Mouse (Mus musculus): ENCODE results near the gene Poc1a.

Gene Poc1a

DNA sequence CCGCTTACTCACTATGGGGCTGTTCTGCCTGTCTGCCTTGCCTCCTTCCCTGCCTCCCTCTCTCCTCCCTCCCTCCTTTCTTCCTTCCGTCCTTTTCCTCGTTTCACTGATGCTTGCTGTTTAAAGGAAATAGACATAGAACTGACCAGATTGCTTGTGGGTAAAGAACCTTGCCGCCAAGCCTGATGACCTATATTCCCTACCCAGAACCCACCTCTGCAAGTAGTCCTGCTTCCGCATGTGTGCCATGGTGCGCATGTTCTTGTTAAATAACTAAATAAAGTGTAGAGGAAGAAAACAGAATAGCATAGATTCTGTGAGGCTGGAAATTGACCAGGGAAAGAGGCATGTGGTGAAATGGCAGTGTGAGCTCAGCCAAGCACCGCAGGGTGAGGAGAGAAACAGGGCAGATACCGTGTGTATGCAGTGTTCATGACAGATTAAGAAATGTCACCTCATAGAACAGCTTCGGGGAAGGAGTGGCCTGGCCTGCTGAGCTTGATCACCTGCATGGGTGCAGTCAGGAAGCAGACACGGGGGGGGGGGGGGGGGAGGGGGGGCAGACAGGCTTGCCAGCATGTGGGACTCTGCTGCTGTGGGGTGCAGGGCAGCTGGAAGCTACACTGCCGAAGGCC is 20.7 kb downstream of the Poc1a start:
- DNase-seq: no peak

DNA sequence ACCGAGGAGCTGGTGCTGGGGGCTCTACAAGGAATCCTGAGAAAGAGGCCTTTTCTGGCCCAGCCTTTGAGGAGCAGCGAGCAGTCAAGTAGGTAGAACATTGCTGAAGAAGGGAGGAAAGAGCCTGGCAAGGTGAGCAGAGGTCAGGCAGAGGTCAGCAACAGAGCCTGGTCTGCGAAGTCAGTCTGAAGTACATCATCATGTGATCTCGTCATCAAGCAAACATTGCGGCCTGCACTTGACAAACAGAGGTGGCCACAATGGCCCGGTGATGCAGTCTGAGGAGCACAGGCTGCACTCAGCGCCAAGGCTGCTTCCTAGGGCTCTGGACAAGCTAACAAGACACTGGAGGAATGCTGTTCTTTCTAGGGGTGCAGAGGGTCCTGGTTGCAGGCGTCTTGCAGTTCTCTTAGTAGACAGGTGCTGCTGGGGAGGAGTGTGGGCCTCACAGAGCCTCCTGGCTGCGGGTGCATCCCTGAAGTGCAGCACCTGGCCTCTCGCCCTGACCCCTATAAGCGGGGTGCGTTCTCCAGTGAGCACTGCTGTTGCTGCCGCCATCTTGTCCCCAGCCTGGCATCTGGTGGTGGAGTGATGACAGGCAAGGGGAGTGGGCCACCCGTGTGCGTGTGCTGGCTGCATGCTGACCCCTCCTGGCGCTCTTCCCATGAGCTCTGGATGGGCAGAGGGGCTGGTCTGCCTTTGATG is 21.7 kb downstream of the Poc1a start:
- DNase-seq: no peak

DNA sequence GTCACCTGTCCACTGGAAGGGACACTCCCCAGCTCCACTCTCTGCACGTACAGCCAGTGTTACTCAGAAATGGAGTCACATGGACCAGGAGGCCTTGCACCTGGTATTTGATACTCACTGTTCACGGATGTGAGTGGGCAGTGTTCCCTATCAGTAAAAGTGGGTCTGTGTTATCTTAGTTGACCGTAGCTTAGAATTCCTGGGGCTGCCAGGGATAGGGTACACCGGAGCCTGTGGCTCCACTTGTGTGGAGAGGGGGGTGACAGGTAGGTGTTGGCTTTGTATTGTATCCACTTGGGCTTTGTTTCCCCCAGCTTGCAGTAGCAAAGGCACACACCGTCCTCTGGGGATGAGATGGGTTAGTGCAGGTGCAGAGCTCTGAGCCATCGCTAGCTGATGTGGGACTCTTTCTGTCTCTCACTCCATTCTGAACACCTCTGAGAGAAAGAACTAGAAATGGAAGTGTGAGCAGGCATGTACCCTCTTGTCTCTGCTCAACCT is 22.6 kb downstream of the Poc1a start:
- DNase-seq: no peak

DNA sequence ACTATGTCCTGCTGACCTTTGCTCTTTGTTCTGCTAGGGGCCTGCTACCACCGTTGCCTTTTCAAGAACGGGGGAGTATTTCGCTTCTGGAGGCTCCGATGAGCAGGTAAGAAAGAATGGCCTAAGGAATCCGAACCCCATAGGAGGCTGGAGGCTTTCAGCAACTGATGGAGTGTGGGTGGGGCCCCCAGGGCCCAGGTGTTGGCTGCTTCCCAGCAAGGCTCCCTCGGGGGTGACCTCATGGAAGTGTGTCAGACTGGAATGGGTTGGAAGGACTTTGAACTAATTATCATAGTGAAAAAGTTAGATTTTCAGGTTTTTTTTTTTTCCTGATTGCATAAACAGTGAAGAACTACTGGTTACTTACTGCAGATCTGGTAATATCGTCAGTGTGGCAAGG is 24.4 kb downstream of the Poc1a start:
- peak; percentile 57 for DNase-seq

DNA sequence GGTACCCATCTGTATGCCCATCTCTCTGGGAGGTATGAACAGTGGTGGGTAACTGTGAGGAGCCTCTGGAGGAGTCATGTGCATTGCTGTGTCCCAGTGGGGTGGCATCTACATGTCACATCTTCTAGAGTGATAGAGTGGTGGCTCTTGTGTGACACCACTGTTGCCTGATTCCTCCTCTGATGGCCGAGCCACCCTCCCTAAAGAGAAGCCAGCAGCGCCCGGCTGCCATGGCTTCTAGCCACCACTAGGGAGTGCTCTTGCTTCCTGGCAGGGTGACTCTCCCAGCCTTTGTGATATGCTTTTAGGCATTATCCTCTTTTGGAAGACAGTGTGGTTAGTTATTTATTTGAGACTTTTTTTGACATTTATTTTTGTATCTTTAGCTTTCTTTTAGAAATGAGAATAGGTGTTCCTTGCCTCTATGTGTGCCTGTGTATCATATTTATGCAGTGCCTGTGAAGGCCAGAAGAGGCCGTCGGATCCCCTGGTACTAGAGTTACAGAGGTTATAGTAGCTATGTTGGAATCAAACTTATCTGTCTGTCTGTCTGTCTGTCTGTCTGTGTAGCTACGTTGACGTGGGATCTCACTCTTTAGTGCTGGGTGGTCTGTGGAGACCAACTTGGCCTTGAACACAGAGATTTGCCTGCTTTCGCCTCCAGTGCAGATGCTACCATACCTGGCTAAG is 25.9 kb downstream of the Poc1a start:
- peak; percentile 84 for DNase-seq

DNA sequence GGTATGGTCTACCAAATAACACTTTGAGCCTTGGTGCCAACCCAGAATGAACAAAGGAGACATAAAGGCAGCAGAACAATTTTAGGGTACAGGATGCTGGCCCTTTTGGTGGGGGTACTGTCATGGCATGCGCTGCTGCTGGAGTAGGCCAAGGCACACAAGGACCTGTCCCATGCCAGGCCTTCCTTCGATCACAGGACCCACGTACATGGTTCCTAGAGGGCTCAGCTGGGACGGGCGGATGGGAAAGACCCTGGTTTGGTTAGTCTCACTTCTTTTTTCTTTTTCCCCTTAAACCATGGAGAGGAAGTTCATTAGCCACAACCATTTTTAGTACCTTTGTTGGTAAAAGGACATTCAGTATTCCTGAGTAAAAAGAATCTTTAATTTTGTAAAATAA is 27.3 kb downstream of the Poc1a start:
- no peak for DNase-seq

DNA sequence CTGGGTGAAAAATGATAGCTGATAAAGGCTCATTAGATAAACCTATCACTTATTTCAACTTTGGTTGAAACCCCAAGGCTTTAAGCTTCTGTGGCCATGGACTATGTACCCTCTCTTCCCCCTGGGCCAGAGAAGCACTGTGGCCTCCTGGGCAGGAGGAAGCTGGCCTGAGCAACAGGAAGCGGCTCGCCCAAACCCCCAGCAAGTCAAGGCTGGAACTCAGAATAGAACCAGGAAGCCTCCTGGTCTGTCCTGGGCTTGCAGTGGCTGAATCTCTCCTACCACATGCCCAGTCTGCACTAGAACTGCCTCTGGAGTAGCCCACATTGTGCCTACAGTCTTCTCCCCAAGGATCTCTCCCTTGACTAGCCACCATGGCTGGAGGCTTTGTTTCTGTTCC is 27.7 kb downstream of the Poc1a start:
- DNase-seq: no peak

DNA sequence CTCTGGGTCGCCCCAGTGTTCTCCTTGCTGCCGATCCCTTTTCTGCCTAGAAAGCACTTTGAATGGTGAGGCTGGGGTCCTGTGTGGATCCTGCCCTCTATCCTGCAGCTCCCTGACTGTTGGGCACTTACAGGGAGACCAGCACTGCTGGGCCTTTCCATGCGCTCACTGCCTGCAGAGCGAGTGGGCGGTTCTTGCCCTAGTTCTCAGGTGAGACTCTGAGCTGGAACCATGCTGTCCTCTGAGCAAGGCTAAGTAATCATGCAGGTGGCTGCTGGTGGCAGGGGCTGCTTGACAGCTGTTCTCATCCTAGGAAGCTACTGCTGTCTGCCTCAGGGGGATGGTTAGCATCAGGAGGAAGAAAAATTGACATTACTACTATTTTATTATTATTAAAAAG is 28.1 kb downstream of the Poc1a start:
- no peak for DNase-seq

DNA sequence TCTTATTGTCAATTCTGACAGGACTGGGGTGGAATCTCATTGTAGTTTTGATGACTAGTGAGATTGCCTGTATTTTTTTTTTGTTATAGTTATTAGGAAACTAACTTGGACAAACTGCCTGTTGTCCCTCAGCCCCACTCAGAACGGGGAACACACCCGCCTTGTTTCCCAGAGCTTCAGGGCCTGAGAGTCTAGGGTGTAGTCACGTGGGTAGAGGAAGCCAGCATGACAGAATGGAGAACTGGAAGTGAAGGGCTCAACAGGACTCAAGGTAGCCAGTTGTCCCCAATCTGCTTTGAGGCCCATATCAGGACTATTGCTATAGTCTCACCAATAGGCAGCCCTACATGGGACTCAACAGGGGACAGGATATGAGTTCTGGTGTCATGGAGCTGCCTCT is 29.0 kb downstream of the Poc1a start:
- DNase-seq: no peak

DNA sequence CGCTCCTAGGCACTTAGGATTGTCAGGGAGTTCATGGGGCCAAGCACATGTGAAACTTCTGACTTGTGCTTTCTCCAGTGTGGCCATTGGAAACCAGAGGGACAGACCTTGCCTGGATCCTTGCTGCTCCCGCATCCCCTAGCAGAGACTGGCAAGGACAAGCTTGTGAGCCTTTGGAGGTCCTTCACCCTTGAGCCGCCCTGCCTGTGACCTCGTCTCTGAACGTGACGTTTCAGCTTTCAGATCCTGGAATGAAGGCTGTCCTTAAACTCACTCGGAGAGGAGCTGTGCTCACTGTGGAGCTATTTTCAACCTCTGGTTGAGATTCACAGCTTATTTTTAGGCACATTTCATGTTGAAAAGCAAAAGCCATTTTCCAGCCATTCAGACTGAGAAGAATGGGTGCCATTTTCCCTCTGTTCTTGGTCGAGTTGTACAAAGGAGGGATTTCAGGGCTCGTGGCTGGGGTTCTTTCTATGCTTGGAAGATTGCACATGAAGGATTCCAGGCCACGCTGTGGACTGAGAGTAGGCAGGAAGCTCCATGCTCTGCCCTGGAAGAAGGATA is 30.8 kb downstream of the Poc1a start:
- DNase-seq: no peak

DNA sequence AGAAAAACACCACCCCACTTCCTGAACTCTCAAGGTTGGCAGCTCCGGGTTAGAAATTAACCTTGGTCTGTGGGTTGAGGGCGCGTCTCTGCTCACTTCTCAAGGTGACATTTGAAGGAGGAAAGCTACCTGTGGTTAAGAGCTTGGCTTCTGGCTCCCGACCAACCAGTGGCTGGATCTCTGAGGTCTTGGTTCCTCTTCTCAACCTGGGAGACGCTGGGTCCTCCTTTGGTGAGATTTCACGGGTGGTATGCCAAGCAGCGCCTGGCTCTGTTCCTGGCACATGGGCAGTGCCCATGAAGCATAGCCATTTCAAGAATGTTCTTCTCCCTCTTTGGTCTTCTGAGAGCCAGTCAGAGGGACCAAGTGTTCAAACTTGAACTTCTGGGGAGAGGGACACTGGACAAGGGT is 32.1 kb downstream of the Poc1a start:
- peak; percentile 84 for DNase-seq

DNA sequence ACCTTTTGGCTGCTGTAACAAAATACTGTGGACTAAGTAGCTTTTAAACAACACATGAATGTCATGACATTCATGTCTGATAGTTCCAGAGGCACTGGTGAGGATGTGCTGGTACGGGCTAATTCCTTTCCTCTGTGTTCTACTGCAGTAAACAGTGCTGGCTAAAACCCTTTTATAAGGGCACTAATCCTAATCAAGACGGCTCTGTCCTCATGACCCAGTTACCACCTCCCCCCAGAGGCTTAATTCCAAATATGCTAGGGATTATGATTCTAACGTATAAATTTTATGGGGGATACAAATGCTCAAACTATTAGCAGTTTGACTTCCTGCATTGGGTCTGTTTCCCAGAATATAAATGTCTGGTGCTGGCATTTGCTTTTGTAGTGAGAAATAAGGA is 33.3 kb downstream of the Poc1a start:
- no peak for DNase-seq

DNA sequence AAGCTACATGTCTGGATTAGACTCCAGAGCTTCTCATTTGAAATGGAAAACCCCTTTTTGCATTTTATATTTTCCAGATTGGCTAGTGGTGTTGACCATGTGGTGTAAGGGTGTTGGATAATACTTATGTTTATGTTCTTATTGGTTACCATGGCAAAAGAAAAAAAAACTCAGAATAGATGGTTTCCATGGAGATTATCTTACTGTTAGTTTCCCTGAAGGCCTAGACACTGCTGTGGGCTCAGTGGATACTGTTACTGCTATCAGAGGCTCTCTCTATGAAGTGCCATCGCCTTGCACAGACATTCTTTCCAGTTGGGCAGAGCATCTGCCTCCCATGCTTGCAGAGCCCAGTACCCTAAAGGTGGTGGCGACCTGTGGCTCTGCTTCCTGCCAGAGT is 37.2 kb downstream of the Poc1a start:
- DNase-seq: no peak

DNA sequence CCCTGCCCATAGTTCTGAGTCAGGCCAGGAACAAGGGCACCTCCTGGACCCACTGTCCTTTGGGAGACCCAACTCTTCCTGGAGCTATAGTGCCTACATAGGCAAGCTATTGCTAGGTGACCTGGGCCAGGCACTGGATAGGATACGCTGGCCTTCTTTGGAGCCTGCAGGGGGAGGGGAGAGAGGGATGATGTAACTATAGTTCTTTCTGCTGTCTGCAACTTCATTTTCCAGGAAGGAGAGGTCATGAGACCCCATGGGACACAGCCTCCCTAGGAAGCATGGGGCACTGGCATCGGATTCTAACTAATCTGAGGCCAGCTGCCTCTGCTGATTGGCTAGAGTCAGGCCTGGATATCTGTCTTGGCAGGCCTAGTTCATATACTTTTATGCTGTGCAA is 38.2 kb downstream of the Poc1a start:
- no peak for DNase-seq

DNA sequence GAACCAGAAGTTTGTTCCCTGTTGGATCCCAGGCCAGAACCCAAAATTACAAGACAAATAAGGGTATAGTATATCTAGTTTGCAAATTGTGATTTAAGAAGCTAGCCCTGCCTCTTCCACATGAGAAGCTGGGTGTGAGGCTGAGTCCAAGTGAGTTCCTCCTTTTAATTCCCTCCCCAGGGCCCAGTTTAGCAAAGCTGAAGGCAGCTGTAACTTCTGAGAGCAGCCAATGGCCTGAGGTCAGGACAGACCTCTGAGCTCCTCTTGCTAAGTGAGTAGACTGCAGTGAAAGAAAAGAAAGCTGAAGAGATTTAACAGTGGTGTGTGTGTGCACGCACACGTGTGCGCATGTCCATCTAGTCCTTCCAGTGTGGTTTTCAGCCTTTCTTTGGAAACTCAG is 41.6 kb downstream of the Poc1a start:
- DNase-seq: no peak

DNA sequence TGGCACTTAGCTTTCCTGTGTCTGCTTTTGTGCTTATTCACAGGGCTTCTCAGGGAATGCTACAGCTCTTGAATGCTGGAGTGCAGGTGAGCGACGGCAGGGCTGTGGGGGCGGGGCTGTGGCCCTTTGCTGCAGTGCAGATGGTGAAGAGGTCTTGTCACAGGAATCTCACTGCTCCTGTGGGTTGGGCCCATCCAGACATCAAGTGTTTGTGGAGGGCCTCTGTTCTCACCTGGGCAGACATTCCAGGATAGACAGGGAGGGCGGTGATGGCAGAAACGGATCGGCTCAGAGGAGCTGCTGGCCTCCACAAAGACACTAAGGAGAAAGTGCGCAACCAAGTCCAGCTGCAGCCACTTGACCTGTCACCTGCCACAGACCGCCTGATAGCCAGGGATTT is 45.4 kb downstream of the Poc1a start:
- no peak for DNase-seq

DNA sequence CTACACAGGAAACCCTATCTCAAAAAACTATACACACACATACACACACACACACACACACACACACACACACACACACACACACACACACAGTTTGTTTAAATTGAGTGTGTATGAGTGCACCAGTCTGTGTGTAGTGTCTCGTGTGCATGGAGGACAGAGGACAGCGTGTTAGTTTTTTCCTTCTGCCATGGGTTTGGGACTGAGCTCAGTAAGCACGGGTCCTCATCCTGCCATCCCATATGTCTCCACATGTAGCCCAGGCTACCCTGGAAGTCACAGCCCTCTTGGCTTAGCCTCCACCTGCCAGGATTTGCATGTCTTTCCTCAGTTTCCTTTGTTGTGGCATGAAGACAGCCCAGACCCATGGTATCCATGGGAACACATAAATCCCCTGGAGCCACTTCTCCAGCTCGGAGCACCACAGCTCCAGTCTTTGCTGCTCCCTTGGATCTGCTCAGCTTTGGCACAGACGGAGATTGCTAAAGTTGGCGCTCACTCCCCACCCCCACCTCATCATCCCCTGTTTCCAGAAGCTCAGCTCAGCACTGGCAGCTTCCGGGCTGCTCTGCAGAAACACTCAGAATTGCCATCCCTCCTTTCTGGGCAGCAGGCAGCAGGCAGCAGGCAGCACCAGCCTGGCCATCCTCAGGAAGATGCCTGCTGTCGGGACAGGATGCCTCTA is 46.4 kb downstream of the Poc1a start:
- no peak for DNase-seq

DNA sequence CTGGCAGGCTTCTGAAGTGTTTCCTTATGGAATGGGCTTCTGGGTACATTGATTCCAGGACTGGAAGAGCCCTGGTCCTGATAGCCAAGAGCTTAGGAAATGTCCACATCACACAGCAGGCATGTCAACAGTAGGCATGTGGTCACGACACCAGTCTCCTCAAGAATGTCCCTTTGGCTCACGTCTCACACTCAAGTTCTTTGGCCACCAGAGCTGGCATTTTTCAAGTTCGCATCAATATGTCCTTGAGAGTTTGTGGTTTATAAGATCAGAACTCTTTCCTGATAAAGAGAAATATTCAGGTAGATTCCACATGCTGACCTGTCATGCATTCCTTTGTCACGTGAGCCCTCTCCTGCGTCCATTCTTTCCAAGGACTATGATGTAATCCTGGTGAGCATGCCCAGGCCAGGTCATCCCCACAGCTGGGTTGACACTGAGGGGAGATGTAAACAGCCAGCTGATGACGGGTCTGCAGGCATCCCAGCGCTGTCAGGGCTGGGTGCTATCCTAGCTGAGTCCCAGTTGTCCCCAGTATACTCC is 47.3 kb downstream of the Poc1a start:
- DNase-seq: no peak

DNA sequence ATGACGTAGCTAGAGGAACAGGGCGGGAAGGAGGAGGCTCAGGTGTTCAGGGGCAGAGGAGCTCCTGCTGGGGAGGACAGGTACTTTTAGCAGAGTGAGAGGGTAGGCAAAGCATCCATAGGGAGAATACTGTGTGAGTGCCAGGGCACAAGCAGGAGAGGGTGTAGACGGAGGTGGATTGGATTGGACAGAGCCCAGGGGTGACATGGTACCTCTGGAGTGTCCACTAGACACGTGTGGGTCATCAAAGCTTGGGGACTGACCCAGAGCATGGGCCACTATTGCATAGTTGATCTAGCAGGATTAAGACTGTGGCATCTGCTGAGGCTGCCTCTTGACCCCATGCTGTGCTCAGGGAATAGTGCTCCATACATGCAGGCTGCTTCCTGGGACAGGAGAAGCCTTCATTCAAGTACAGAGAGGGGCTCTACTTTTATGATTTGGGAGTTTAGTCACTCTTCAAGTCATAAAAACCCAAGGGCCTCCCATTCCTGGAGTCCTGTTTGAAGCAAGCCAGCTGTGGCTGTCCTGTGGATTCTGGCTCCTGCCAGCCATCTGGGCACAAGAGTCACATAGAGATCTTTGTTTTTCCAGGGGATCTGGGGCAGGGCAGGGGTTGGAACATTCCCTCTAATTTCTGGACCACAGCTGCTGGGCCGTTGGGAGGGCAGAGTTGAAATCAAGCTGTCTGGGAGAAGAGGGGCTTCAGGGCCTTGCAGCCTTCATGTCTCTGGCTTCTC is 48.1 kb downstream of the Poc1a start:
- no peak for DNase-seq

DNA sequence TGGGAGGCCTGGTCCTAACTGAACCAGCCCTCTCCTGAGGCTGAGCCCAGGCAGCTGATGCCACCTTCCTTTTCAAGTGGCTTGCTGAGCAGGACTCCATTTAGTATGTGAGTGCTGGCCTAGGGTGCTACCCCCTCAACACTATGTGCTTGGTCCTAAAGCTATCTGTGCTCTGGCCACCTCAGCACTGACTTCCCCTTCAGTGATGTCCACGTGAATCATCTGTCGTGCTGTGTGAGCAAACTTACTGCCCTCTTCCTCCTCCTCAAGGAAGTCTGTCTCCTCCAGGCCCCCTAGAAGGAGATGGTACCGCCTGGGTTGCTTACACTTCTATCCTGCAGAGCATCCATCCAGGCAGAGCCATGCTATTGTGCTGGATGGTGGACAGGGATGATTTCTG is 51.9 kb downstream of the Poc1a start:
- DNase-seq: no peak

DNA sequence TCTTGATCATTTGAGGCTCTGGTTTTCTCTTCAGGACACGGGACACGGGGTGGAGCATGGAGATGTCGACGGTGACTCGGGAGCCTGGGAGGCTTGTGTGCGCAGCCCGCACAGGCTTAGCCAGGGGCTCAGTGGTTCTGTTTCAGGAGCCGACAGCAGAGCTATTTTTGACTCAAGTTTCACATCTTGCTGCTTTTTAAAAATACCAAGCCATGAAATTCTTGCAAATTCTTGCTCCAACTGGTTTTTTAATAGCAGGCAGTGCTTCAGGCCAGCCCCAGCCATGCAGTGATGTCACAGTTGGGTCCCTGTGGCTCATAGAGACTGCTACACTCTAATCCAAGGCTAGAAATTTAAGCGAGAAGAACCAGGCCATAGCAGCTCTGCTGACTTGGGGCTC is 56.8 kb downstream of the Poc1a start:
- DNase-seq: no peak

DNA sequence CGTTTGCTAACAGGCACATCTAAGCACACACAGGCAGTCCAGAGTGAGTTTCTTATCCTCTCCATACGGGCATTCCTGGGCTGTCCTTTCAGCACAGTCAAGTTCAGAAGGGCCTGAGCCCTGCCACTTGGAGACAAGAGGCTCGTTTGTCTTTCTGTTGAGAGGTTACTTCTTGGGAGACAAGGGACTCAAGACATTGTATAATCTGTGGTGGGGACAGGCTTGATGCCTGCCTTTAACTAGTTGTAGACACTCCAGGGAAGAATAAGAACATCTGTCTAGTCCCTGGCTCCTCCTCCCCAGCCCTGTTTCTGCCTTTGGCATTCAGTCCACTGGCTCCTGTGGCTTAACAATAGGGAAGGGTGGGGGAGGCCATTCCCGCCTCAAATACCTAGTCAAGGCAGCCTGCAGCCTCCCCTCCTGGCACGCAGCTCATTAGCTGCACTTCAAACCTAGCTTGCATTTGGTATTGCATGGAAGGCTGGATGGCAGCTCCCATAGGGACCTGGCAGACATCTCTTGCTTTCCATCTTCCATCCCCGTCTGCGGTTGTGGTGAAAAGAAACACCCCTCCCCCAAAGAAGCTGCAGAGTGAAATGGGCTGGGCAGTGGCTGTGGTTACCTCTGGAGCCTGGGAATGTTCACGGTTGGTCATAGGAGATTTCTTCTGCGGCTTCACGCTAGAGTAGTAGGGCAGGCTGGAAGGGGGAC is 57.8 kb downstream of the Poc1a start:
- no peak for DNase-seq

Data from kidney, adult 18-20 months (tissue).